Mouse (Mus musculus) liver, adult (tissue): Measurements from ENCODE around the gene Pnmal1.

ENCODE experiments used
- GATA4 ChIP-seq: IDR thresholded peaks from 2 replicates; pipeline ENCODE4 v1.6.1; 2014; ENCODE audit warnings: mild to moderate bottlenecking, low read length; ENCODE audit not compliant: insufficient replicate concordance

Gene Pnmal1

DNA sequence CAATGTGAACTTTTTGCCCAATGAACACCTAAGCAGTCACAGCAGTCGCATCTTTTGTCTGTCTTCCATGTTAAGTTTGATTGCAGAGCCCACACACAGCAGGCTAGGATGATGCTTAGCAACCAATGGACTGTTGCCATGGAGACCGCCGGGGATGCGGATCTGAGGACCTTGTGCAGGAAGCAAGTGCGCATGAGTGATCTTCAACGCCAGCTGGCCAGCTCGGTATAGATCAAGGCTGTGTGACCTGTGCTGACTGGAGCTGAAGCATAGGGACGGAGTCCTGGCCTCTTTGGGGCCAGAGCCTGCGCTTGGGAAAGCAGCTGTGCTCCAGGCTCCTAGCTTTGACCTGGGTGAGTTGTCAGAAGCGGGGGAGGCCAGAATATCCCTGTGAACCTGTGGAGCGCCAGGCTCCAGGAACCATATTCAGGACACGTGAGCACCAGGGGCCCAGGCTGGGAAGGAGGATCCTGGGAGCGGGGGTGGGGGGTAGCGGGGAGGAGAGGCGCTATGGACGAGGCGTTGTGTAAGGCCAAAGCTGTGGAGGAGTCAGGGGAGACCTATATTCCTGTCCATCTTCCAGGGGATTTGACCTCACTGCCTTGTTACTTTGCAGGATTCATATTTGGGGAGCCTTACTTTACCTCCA, at the start of gene Pnmal1:
Gene Pnmal1, plus strand, starts transcription at position 141 of the 649 bp plus-strand sequence.
- TF ChIP-seq GATA4, result no peak

DNA sequence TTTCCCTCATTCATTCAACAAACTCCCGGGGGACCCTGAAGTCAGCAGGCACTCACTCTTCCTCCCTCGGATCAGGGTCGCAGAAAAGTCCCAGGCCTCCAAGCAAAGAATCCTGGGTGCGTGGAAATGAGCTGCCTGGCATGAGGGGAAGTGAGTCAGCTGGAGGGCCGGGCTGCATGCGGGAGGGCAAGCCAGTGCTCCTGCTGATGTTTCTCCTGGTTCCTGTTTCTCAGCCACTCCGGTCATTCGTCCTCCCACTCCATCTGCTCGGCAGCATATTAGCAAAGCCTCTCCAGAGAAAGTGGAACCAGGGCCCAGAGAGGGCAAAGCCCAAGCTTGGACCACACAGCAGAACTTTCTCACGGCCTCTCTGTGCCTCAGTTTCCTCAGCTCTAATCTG, 49.6 kb upstream of the Pnmal1 start:
- TF ChIP-seq GATA4, result no peak

- no peak for TF ChIP-seq GATA4
Measured at GRCm38 (mm10) chr7:16911904-16912303, 47.6 kb upstream of the Pnmal1 start.

DNA sequence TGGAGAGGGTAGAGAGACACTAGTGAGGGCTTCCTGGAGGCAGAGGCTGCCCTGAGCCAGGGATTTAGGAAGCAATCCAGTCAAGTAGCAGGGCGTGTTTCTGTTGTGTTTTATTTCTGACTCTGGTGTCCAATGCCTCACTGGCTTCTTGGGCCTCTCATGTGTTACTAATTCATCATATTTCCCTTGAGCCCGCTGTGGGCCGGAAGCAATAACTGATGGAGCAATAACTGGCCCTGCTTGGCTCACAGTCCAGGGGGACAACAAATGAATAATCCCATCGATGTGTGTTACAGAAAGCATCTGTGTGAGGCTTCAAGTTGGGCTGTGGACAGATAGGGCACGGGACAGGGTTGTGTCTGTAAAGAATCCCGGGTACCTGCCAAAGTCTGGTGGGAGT, 47.1 kb upstream of the Pnmal1 start:
- TF ChIP-seq GATA4, result no peak

GRCm38 (mm10) chr7:16913806-16914452, 45.5 kb upstream of the Pnmal1 start:
- TF ChIP-seq GATA4, result no peak

DNA sequence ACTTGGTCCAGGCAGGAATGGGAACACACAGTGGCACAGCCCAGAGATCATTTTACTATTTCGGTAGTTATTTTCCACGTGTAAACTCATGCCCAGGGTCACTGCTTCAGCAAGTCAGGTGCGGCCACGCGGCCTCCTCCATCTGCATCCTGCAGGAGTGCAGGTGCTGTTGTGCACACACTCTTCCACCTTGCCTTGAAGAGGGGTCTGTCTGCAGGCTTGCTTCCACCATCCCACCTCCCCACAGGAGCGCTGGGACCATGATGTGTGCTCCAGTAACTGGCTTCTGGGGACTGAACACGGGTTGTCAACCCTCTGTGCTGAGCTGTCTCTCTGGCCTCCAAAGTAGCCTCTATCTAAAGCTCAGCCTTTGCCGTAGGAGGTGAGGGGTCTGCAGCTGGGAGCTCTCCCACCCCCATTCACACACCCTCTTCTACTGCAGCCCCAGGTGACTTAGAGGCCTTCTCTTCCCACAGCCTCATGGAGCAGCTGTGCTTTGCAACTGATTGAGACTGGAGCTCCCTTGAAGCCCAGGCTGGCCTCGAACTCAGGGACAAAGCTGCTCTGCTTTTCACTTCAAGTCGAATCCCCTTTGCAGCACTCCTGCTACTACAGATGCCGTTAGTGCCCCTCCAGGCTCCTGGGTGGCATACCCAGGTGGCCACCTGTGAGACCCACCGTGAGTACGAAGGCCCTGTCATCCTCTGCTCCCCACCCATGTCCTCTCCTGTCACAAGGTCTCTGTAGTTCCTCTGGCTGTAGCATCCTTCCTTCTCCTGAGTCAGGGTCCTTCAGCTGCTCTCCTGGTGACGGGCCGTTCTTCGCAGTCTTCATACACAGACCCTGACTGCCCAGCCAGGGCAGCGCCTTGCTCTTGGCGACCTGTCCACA, 44.8 kb upstream of the Pnmal1 start:
- no peak for TF ChIP-seq GATA4

GRCm38 (mm10) chr7:16915461-16916340, 43.8 kb upstream of the Pnmal1 start:
- TF ChIP-seq GATA4, result no peak

GRCm38 (mm10) chr7:16916342-16917265, 42.9 kb upstream of the Pnmal1 start:
- no peak for TF ChIP-seq GATA4

GRCm38 (mm10) chr7:16917447-16917846, 42.0 kb upstream of the Pnmal1 start:
- TF ChIP-seq GATA4, result no peak

GRCm38 (mm10) chr7:16918014-16918413, 41.5 kb upstream of the Pnmal1 start:
- no peak for TF ChIP-seq GATA4

DNA sequence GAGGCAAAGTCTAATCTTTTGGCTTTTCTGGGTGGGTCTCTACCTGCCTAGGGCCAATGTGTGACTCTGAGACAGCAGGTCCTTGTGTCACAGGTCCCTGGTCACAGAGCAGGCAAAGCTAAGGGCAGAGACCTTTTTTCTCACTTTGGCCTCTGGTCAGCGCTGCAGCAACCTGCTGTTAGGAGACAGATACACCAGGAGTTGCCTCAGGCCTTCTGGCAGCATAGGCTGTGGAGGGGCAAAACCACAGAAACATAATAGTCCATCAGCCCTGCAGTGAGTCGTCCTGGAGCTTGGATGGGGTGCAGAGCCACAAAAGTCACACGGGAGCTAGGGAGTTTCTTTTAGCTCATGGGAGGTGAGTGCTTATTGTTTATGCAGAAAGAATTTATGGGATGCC, 40.8 kb upstream of the Pnmal1 start:
- no peak for TF ChIP-seq GATA4

DNA sequence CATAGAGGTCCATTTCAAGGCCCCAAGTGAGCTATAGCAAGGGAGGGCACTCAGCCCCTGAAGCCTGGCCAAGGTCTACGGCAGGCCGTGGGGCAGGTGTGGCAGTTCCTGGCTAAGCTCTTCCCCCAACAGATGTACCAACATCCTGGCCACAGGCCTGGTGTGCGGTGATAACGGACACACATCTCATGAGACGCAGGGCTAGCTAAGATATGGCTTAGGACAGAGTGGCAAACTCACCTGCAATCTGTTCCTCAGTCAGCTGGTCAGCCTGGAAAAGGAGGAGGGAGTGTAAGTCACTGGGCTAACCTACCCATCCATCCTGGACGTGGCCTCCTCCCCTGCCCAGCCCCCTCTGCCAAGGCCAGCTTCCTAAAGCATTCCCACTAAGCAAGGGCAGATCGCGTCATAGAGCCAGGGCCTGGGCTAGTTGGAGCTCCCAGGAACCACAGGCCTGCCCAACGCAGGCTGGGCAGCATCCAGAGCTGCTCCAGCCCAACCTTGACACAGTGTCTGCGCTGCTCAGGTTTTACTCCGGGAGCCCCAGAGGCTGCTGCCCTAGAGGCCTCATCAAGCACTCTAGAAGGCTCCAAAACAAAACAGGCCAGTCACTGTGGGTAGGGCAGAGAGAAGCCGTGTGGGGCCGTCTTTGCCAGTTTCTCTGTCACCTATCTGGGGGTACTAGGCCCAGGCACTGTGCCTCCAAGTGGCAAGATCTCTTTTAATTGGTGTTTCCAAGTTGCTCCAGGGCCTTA, 39.9 kb upstream of the Pnmal1 start:
- no peak for TF ChIP-seq GATA4

DNA sequence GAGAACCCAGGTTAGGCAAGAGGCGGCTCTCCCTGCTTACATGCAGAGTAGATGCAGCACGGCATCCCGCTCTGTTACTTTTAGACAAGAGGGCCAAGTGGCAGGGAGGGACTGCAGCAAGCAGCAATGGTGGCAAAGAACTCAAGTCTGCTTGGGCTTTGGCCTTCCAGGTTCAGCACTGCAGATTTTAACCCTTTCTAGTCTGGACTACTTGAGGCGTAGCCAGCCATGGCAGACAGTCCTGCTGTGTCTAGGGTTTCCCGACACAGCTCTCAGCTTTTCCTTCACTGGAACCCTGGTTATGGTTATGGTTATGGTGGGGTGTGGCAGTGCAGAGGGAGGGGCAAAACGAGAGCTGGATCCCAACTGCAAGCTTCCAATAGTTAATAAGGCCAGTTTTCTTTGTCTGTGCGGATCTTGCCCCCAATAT, 39.3 kb upstream of the Pnmal1 start:
- no peak for TF ChIP-seq GATA4
